Comparison of ENCODE assay signal across 28 mouse cellular contexts in genomic region chr9:25357589-25357988, GRCm38 (mm10).
"Had no signal": no experiment of that assay in that cellular context is flagged by ENCODE, and none has a peak within 500 bp of the region (broad histone marks: within the 10 kb centered on the region; RNA-seq: fewer than 3 reads in every experiment).

No protein-coding gene starts in this region.

- DNase-seq: cerebellum, adult 18-20 months; cerebellum, adult 2 months; cerebellum, adult 8-10 months; cerebellum, adult 9-10 months; cerebellum, adult 9-11 months; cerebellum, postnatal 10 days; cerebellum, postnatal 14 days; cerebellum, postnatal 25 days; cerebellum, postnatal 36 days; embryo, embryonic 11 days; forebrain, postnatal 0 days; gastrocnemius, adult 2 months; gastrocnemius, postnatal 10 days; gastrocnemius, postnatal 14 days; gastrocnemius, postnatal 25 days; gastrocnemius, postnatal 36 days; heart, adult 11 months had no signal

- H3K4me2 ChIP-seq: embryonic facial prominence, embryonic 12.5 days; embryonic facial prominence, embryonic 13.5 days; embryonic facial prominence, embryonic 15.5 days; forebrain, embryonic 12.5 days; forebrain, embryonic 13.5 days; forebrain, embryonic 15.5 days had no signal

- H3K36me3 ChIP-seq: embryonic facial prominence, embryonic 10.5 days; embryonic facial prominence, embryonic 12.5 days; embryonic facial prominence, embryonic 13.5 days; embryonic facial prominence, embryonic 15.5 days; forebrain, embryonic 10.5 days; forebrain, embryonic 12.5 days; forebrain, embryonic 15.5 days had no signal

- H3K27me3 ChIP-seq: embryonic facial prominence, embryonic 12.5 days; embryonic facial prominence, embryonic 13.5 days; embryonic facial prominence, embryonic 15.5 days; forebrain, embryonic 12.5 days; forebrain, embryonic 13.5 days; forebrain, embryonic 15.5 days had no signal

- H3K27ac ChIP-seq: embryonic facial prominence, embryonic 10.5 days; embryonic facial prominence, embryonic 12.5 days; embryonic facial prominence, embryonic 13.5 days; embryonic facial prominence, embryonic 15.5 days; forebrain, embryonic 10.5 days; forebrain, embryonic 12.5 days; forebrain, embryonic 13.5 days; forebrain, embryonic 15.5 days; gastrocnemius, adult 2 months had no signal

- ATAC-seq: forebrain, embryonic 13.5 days; forebrain, embryonic 14.5 days; forebrain, embryonic 15.5 days; forebrain, embryonic 16.5 days; forebrain, postnatal 0 days had no signal

- H3K4me3 ChIP-seq: embryonic facial prominence, embryonic 10.5 days; embryonic facial prominence, embryonic 12.5 days; embryonic facial prominence, embryonic 13.5 days; embryonic facial prominence, embryonic 15.5 days; erythroblast, embryonic 14.5 days; forebrain, embryonic 10.5 days; forebrain, embryonic 12.5 days; forebrain, embryonic 13.5 days; forebrain, embryonic 15.5 days; gastrocnemius, adult 2 months had no signal

- H3K4me1 ChIP-seq: embryonic facial prominence, embryonic 10.5 days; embryonic facial prominence, embryonic 12.5 days; embryonic facial prominence, embryonic 13.5 days; embryonic facial prominence, embryonic 15.5 days; forebrain, embryonic 10.5 days; forebrain, embryonic 13.5 days; forebrain, embryonic 15.5 days had no signal

- H3K9me3 ChIP-seq: embryonic facial prominence, embryonic 10.5 days; embryonic facial prominence, embryonic 12.5 days; embryonic facial prominence, embryonic 13.5 days; embryonic facial prominence, embryonic 15.5 days; forebrain, embryonic 10.5 days; forebrain, embryonic 12.5 days; forebrain, embryonic 13.5 days; forebrain, embryonic 15.5 days had no signal

- H3K9ac ChIP-seq: embryonic facial prominence, embryonic 12.5 days; embryonic facial prominence, embryonic 13.5 days; embryonic facial prominence, embryonic 15.5 days; forebrain, embryonic 12.5 days; forebrain, embryonic 13.5 days; forebrain, embryonic 15.5 days; forebrain, postnatal 0 days had no signal
